Mouse (Mus musculus) right cerebral cortex, postnatal 36 days (tissue): ENCODE results near the gene Ecel1.

Source experiments
- DNase-seq, 2 experiments: peaks; one replicate each; pipeline ENCODE4 v3.0.0; 2022; ENCODE audit warnings: low spot score in 2 of 2, mixed read lengths in 1 of 2

Ecel1 gene

DNA sequence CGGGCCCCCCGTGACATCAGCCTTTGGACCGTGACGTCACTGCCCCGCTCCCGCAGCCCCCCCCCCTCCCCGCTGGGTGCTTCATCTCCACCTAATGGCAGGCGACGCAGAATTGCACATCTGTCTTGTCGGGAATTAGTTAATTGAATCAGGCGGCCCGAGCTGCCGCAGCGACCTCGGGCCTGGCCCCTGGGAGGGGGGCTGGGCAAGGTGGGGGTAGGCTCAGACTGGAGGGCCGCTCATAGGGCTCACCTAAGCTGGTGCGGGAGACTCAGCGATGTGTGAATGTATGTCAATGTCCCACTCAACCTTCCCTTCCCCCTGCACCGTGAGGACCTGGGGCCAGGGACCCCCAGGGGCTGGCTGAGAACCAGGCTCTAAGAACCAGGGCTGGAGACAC, 14.1 kb upstream of the Ecel1 start:
- no peak for DNase-seq

DNA sequence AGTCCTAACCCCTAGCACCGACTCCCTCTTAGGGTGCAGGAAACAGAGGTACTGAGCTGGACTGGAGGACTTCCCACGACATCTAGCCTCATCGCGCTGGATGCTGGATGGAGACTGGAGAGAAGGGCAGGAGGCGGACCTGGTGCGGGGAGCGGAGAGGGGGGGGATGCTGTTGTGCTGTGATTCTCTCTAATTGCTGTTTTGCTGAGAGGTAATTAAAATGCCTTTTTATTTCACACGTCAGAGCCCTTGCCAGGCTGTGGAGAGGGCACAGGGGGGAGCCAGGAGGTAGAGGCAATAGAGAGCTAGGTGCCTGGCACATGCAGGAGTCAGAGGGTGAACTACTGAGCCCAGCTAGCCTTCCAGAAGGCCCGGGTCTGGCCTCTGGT, 8.5 kb upstream of the Ecel1 start:
- no peak for DNase-seq

DNA sequence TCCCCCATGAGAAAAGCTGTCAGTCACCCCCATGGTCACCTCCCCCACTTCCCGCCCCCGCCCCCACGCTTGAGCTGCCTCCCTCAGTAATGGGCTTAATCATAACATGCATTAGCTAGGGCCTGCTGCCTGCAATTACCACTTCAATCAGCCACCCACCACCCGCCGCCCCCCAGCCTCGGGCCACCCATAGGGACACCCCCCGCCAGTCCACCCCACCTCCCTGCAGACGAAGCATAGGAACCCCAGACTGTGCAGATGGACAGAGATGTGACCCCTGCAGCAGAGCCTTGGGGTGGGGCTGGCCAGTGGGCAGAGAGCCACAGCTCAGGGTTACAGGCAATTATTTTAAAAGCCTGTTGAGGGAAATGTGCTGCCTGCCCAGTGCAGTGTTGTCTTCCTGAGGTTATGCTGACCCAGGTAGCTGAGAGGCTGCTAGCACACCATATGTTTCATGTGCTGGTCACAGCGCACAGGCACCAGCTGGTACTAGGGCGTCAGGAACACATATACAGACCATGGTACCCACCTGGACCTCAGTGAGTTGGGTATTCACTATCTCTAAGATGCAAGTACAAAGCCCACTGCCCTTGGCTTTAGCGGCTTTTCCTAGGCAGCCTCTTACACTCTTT, 8.0 kb upstream of the Ecel1 start:
- no peak for DNase-seq

GRCm38 (mm10) chr1:87159396-87159795, 3.1 kb upstream of the Ecel1 start:
- DNase-seq, result no peak

GRCm38 (mm10) chr1:87155531-87156198, 656 bp downstream of the Ecel1 start:
- no peak for DNase-seq

DNA sequence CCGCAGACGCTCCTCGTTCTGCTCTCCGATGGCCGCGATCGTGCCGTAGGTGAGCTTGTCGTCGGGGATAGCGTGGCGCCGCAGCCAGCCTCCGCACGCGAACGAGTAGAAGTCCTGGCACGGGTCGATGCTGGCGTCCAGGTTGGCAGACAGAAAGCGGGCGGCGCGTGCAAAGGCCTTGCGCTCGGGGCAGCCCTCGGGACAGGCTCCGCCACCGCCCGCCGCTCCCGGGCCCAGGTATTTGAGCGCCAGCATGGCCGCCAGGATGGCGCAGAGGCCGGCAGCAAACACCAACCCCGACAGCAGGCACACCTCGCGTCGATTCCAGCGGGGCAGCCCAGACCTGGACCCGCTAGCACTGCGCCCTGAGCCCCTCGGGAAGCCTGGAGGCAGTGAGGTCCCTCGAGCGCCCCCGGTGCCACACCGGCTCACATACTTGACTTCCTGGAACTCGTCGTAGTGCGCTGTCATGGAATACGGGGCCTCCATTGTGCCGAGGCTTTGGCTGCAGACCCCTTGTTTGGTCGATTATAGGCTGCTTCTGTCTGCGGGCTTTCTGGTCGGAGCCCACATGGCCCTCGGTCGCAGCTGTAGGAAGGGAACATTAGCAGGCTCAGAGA, 1.7 kb downstream of the Ecel1 start:
- no peak for DNase-seq

DNA sequence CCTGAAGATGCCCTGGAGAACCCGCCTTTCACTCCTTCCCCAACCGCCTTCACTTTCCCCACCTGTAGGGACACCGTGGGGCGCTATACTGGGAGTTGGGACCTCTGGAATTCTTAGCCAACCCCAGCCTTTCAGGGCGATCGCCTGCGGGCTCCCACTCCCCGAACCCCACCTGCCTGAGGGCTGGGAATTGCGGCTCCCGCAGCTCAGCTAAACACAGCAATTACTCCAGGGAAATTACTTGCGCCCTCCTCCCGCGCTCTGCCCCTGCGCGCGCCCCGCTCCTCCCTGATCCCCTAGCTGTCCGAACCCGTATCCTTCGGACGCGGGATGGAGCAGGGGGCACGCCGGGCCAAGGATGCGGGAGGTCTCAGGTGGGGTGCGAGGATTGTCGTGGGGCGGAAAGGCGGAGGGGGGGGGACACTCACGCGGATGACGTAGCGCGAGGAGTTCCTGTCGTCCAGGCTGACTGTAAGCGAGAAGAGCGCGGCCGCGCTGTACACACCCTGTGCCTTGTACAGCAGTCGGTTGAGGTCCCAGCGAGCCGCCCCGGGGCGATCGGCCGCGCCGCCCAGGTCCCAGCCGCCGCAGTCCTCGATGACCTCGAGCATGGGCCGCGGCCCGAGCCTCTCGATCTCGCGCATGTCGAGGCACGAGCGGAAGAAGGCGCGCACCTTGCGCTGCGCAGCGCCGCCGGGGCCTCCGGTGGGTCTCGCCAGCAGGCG, 2.4 kb downstream of the Ecel1 start:
- DNase-seq, result no peak

- DNase-seq, result no peak
These were observed 5.0 kb downstream of the Ecel1 start for GRCm38 (mm10) chr1:87151286-87151685.

- no peak for DNase-seq
These were observed 6.9 kb downstream of the Ecel1 start for GRCm38 (mm10) chr1:87149422-87149821.

DNA sequence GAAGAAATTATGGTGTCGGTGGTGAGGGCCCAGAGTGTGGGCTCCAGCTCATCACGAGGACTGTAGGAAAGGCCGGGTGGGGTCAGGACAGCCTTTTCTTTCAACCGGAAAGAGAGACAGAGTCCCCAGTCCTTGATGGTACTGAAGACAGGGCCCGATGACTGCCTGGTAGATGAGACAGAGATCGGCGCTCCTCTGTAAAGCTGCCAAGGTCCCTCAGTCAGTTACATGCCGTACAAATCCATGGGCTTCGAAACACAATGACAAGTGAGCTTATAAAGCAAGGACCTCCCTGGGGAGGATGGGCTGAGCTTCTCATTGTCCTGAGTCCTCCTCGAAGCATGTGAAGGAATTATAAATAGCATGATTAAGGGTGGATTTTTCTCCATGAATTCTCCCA, 13.2 kb downstream of the Ecel1 start:
- no peak for DNase-seq

- no peak for DNase-seq
These were observed 13.9 kb downstream of the Ecel1 start for GRCm38 (mm10) chr1:87142456-87142855.

- DNase-seq, result no peak
These were observed 14.8 kb downstream of the Ecel1 start for GRCm38 (mm10) chr1:87141550-87141949.

DNA sequence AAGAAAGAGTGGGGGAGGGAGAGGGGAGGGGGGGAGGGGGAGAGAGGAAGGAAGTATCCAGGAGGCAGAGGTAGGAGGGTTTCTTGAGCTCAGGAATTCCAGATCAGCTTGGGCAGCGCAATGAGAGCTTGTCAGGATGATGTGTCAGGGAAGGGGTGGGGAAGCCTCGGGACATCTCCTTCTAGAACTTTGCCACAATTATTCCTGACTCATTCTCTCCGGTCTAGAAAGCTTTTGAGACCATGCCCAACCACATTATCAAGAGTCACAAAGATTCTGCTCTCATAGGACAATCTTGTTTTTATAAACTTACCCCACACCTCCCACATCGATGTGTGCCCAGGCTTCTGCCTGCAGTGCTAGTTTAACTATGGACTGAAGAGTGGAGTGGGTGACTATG, 24.5 kb downstream of the Ecel1 start:
- DNase-seq, result no peak

GRCm38 (mm10) chr1:87127206-87128030, 28.9 kb downstream of the Ecel1 start:
- DNase-seq, result peak; percentile 14 to 25

- DNase-seq, result no peak
These were observed 31.6 kb downstream of the Ecel1 start, which contains the start of gene Akp3 for GRCm38 (mm10) chr1:87124673-87125072. TSS of gene Akp3 (plus strand) at chr1:87124973.

DNA sequence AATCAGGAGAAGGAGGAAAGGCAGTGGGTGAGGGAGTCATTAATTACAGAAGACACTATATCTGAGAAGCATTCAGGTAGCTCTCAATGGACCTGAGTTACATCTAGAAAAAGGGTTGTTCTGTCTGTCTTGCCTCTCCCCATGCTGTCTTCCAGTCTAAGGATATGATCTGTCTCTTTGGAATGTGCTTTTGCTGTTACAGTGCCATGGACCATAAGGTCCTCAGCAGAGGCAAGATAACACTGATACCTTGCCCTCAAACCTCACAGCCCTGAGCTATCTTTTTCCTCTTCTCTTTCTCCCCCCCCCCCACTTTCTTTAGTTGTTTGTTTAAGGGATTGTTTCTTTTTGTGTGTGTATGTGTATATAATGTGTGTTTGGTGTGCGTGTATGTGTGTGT, 41.5 kb downstream of the Ecel1 start:
- DNase-seq, result no peak

DNA sequence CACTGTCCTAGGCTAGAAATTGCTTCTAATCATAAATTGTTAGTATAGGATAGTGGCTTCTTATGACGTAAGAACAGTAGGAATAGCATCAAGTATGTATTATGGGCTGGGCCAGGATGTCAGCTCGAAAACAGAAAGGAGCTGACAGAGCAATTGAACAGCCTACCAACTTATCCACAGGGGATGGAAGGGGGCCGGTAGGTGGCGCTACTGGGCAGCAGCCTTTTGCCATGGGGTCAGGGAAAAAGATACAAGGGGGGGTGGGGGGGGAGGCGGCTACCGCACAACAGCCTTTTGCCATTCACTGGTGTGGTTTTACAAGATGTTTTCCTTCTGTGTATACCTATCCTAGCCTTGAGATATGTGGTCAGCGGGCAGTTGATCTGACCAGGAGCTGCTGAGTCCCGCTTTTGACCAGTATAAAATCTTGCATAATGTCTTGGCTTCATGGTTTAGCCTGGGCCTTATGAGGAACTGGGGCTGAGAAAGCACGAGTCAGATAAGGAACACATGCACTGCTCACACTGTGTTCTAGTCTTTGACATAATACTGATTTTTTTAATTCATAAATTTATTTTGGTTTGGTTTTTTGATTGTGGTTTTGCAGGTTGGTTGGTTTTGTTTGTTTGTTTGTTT, 44.5 kb downstream of the Ecel1 start:
- DNase-seq, result no peak

DNA sequence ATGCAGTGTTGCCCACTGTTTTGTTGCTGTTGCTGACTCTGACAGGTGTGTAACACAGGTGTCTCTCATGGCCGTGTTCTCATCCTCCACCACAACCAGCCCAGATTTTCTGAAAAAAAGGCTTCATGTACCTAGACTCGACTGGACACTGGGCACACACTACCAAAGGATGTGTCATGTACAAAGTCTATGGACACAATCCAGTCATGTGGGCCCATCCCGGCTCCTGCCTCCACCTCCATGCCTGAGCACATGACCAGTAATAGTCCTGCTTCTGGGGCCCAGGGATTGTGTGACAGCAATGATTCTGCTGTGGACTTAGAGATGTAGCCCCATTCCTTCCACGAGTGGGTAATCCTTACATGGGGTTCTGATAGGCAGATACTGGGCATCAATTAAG, 47.8 kb downstream of the Ecel1 start:
- no peak for DNase-seq

DNA sequence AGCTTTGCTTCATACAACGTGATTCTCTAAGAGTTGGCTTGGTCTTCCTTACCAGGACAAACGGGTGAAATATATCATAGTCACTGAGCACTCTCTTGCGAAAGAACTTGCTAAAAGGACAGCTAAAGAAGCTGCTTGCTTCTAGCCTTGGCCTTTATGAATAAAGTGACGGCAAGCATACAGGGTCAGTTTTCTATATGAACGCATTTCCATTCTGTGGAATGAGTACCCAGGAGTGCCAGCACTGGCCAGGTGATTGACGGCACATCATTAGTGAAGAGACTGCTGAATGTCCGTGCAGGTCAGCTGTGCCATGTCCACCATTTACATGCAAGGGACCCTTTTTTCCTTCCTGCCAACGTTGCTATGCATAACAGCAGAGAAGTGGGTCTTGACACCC, 49.8 kb downstream of the Ecel1 start:
- no peak for DNase-seq

- DNase-seq, result no peak
These were observed 52.4 kb downstream of the Ecel1 start for GRCm38 (mm10) chr1:87103936-87104335.

DNA sequence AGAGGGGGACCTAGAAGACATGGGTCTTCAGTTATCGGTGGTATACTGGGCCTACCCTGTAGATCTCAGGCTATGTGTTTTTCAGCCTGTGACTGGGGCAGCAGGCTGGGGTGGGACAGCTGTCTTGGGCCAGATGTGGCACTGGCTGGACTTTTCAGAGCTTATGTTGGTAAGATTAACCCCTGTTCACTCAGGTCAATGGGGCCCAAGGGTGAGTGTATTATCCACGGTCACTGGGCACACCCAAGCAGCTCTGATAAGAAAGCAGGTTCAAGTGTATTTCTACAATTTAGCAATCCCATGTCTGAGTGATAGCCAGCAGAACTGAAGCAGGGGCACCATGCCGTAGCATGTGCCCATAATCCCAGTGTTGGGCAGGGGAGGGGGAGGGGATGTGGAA, 54.2 kb downstream of the Ecel1 start:
- no peak for DNase-seq
